Mouse (Mus musculus) heart, embryonic 13.5 days (tissue): ENCODE measurements at regions not wholly inside any gene's neighbourhood (a gene's known extent, or its start where the extent isn't known, plus 50 kb on each side); places are given as distances from the start of the nearest gene placed in this dataset.
A peak's percentile ranks its signal among the peaks of the same experiment; 100 is the strongest.

Experiments used
- ATAC-seq: fragments of 200-750 bp; cut with Nextera tagmentation; 2 replicates; pipeline ENCODE4 v1.8.0; 2017; ENCODE audit warnings: moderate TSS enrichment; ENCODE audit not compliant: insufficient number of reproducible peaks, low FRiP score, low TSS enrichment; ENCODE audit errors: extremely low read depth
- H3K27ac ChIP-seq: fragments of 300-500 bp; sonication (generic); replicated peaks from 2 replicates; pipeline ENCODE4 v1.5.1; 2015; ENCODE audit warnings: moderate library complexity, mild to moderate bottlenecking, inconsistent platforms
- H3K27me3 ChIP-seq: fragments of 300-500 bp; sonication (generic); replicated peaks from 2 replicates; pipeline ENCODE4 v1.6.1; 2015; ENCODE audit warnings: mild to moderate bottlenecking, inconsistent platforms
- H3K36me3 ChIP-seq: fragments of 300-500 bp; sonication (generic); 2 replicates; pipeline ENCODE4 v1.6.1; 2015; ENCODE audit warnings: mild to moderate bottlenecking, inconsistent platforms
- H3K4me1 ChIP-seq: fragments of 300-500 bp; sonication (generic); 2 replicates; pipeline ENCODE4 v1.6.1; 2015; ENCODE audit warnings: inconsistent platforms
- H3K4me2 ChIP-seq: fragments of 300-500 bp; sonication (generic); 2 replicates; pipeline ENCODE4 v1.6.1; 2015; ENCODE audit warnings: inconsistent platforms, mild to moderate bottlenecking, moderate library complexity
- H3K4me3 ChIP-seq: fragments of 300-500 bp; sonication (generic); 2 replicates; pipeline ENCODE4 v1.5.1; 2015; ENCODE audit warnings: moderate library complexity, mild to moderate bottlenecking, inconsistent platforms
- H3K9ac ChIP-seq: fragments of 300-500 bp; sonication (generic); 2 replicates; pipeline ENCODE4 v1.6.1; 2015; ENCODE audit warnings: inconsistent platforms, mild to moderate bottlenecking, moderate library complexity
- H3K9me3 ChIP-seq: fragments of 300-500 bp; sonication (generic); 2 replicates; pipeline ENCODE4 v1.6.1; 2016; ENCODE audit warnings: inconsistent platforms
- WGBS: fragments of 180-500 bp; shearing (Covaris S2); methylation state at CpG from one replicate; pipeline ENCODE4 v1.1.7; 2015; ENCODE audit warnings: mixed read lengths; 5-methylcytosine and 5-hydroxymethylcytosine counted together

GRCm38 (mm10) chr4:72384259-72384900 lies 183.7 kb upstream of the Tle1 start:
- H3K36me3 ChIP-seq: no peaks in the 10 kb centered on the region
- H3K4me3 ChIP-seq: no peak overlapping the region
- peak overlapping the region; percentile 18; the same call in 1 of the 2 replicates for H3K4me2 ChIP-seq
- peaks cover 19% of the 10 kb centered on the region for H3K4me1 ChIP-seq
- H3K9ac ChIP-seq: no peak overlapping the region
- ATAC-seq: no peak
- H3K27me3 ChIP-seq: peaks cover 58% of the 10 kb centered on the region
- no peaks in the 10 kb centered on the region for H3K9me3 ChIP-seq
- H3K27ac ChIP-seq: no peak overlapping the region
- WGBS: 89% methylated on average over 5 of the region's 5 CpGs

GRCm38 (mm10) chr4:72383729-72384128 lies 183.0 kb upstream of the Tle1 start:
- H3K4me2 ChIP-seq: no peak overlapping the region
- H3K4me1 ChIP-seq: peaks cover 22% of the 10 kb centered on the region
- ATAC-seq: no peak
- H3K9ac ChIP-seq: no peak overlapping the region
- WGBS: 73% methylated on average over 2 of the region's 2 CpGs
- H3K27ac ChIP-seq: no peak overlapping the region
- H3K27me3 ChIP-seq: peaks cover 54% of the 10 kb centered on the region
- H3K9me3 ChIP-seq: no peaks in the 10 kb centered on the region
- no peaks in the 10 kb centered on the region for H3K36me3 ChIP-seq
- H3K4me3 ChIP-seq: no peak overlapping the region

- Histone ChIP-seq H3K9ac (no peak overlapping the region), H3K27me3 (peaks cover 44% of the 10 kb centered on the region), H3K4me2 (no peak overlapping the region), H3K9me3 (no peaks in the 10 kb centered on the region), H3K27ac (no peak overlapping the region), H3K36me3 (no peaks in the 10 kb centered on the region), H3K4me3 (no peak overlapping the region), H3K4me1 (peaks cover 22% of the 10 kb centered on the region)
- ATAC-seq: no peak
- 79% methylated on average over 11 of the region's 11 CpGs for WGBS
Measured at GRCm38 (mm10) chr4:72382517-72383147, 181.9 kb upstream of the Tle1 start.

- Histone ChIP-seq H3K36me3 (no peaks in the 10 kb centered on the region), H3K27me3 (peaks cover 37% of the 10 kb centered on the region), H3K4me2 (no peak overlapping the region), H3K9me3 (no peaks in the 10 kb centered on the region), H3K4me3 (no peak overlapping the region), H3K27ac (no peak overlapping the region), H3K9ac (no peak overlapping the region), H3K4me1 (peaks cover 22% of the 10 kb centered on the region)
- ATAC-seq: no peak
- 80% methylated on average over 6 of the region's 6 CpGs for WGBS
Measured at GRCm38 (mm10) chr4:72381742-72382141, 181.0 kb upstream of the Tle1 start.

- H3K9me3 ChIP-seq: no peaks in the 10 kb centered on the region
- no peaks in the 10 kb centered on the region for H3K36me3 ChIP-seq
- H3K4me1 ChIP-seq: peaks cover 22% of the 10 kb centered on the region
- no peak overlapping the region for H3K27ac ChIP-seq
- WGBS: 70% methylated on average over 3 of the region's 3 CpGs
- ATAC-seq: no peak
- no peak overlapping the region for H3K4me2 ChIP-seq
- H3K9ac ChIP-seq: no peak overlapping the region
- H3K4me3 ChIP-seq: no peak overlapping the region
- peaks cover 34% of the 10 kb centered on the region for H3K27me3 ChIP-seq
Measured at GRCm38 (mm10) chr4:72381116-72381515, 180.4 kb upstream of the Tle1 start.

GRCm38 (mm10) chr4:72379515-72379914 lies 178.8 kb upstream of the Tle1 start:
- Histone ChIP-seq H3K27me3 (peaks cover 31% of the 10 kb centered on the region), H3K9ac (no peak overlapping the region), H3K9me3 (no peaks in the 10 kb centered on the region), H3K4me3 (no peak overlapping the region), H3K4me2 (no peak overlapping the region), H3K4me1 (peaks cover 8% of the 10 kb centered on the region), H3K27ac (no peak overlapping the region), H3K36me3 (no peaks in the 10 kb centered on the region)
- ATAC-seq: no peak
- 39% methylated on average over 1 of the region's 1 CpGs for whole genome bisulfite sequencing

- H3K9ac ChIP-seq: no peak overlapping the region
- no peak overlapping the region for H3K4me2 ChIP-seq
- H3K9me3 ChIP-seq: no peaks in the 10 kb centered on the region
- peaks cover 26% of the 10 kb centered on the region for H3K27me3 ChIP-seq
- H3K4me1 ChIP-seq: peaks cover 7% of the 10 kb centered on the region
- H3K27ac ChIP-seq: no peak overlapping the region
- no peak for ATAC-seq
- H3K36me3 ChIP-seq: no peaks in the 10 kb centered on the region
- H3K4me3 ChIP-seq: no peak overlapping the region
Measured at GRCm38 (mm10) chr4:72379011-72379410, 178.3 kb upstream of the Tle1 start.

GRCm38 (mm10) chr4:72377520-72377919 lies 176.8 kb upstream of the Tle1 start:
- H3K9ac ChIP-seq: no peak overlapping the region
- H3K4me1 ChIP-seq: peaks cover 7% of the 10 kb centered on the region
- ATAC-seq: no peak
- H3K27ac ChIP-seq: no peak overlapping the region
- H3K4me2 ChIP-seq: no peak overlapping the region
- H3K4me3 ChIP-seq: no peak overlapping the region
- no peaks in the 10 kb centered on the region for H3K36me3 ChIP-seq
- H3K27me3 ChIP-seq: peaks cover 12% of the 10 kb centered on the region; the same call in 1 of the 2 replicates
- H3K9me3 ChIP-seq: no peaks in the 10 kb centered on the region
- WGBS: 52% methylated on average over 1 of the region's 1 CpGs

- 0 out of 2 replicates have a peak, but pooled peaks cover 5% of the 10 kb centered on the region for H3K9me3 ChIP-seq
- H3K27ac ChIP-seq: no peak overlapping the region
- H3K27me3 ChIP-seq: no peaks in the 10 kb centered on the region
- H3K4me1 ChIP-seq: no peaks in the 10 kb centered on the region
- WGBS: 72% methylated on average over 1 of the region's 1 CpGs
- no peak overlapping the region for H3K9ac ChIP-seq
- H3K4me2 ChIP-seq: no peak overlapping the region
- H3K4me3 ChIP-seq: no peak overlapping the region
- no peak for ATAC-seq
- H3K36me3 ChIP-seq: no peaks in the 10 kb centered on the region
Measured at GRCm38 (mm10) chr4:72351985-72352384, 151.3 kb upstream of the Tle1 start.

- H3K27me3 ChIP-seq: no peaks in the 10 kb centered on the region
- no peak overlapping the region for H3K4me3 ChIP-seq
- H3K4me1 ChIP-seq: no peaks in the 10 kb centered on the region
- no peak overlapping the region for H3K27ac ChIP-seq
- H3K9me3 ChIP-seq: no peaks in the 10 kb centered on the region
- no peak for ATAC-seq
- H3K9ac ChIP-seq: no peak overlapping the region
- no peaks in the 10 kb centered on the region for H3K36me3 ChIP-seq
- 72% methylated on average over 3 of the region's 3 CpGs for WGBS
- no peak overlapping the region for H3K4me2 ChIP-seq
Measured at GRCm38 (mm10) chr4:72331882-72332281, 131.2 kb upstream of the Tle1 start.

- Histone ChIP-seq H3K27ac (no peak overlapping the region), H3K36me3 (no peaks in the 10 kb centered on the region), H3K9ac (no peak overlapping the region), H3K4me3 (no peak overlapping the region), H3K4me2 (no peak overlapping the region), H3K9me3 (no peaks in the 10 kb centered on the region), H3K27me3 (no peaks in the 10 kb centered on the region), H3K4me1 (no peaks in the 10 kb centered on the region)
- ATAC-seq: no peak
Measured at GRCm38 (mm10) chr4:72329026-72329390, 128.3 kb upstream of the Tle1 start.
